Mouse (Mus musculus): ENCODE data around the gene Map3k21. TPM values are rescaled to one million over a fixed set of nuclear protein-coding genes. Genes with fewer than 3 reads are reported as not detected.

Map3k21 gene
- polyA plus RNA-seq, 1 experiment from 2014 or later = 0.94 TPM

- H3K4me3 ChIP-seq (ENCODE audit: low read length) = no peak overlapping the region
- 10% methylated on average over 11 of the region's 11 CpGs for WGBS
- H3K36me3 ChIP-seq (ENCODE audit: control insufficient read depth, insufficient read depth, low read length) = no peaks in the 10 kb centered on the region
- ATAC-seq = no peak; the same call in 1 of the 2 replicates
- H3K4me2 ChIP-seq (ENCODE audit: low read length) = peak overlapping the region; percentile 45; the same call in 1 of the 2 replicates
- H3K27me3 ChIP-seq (replicated peaks; ENCODE audit: control insufficient read depth, insufficient read depth, low read length) = 0 out of 2 replicates have a peak, but pooled peaks cover 2% of the 10 kb centered on the region
- H3K27ac ChIP-seq (ENCODE audit: low read depth, low read length) = no peak overlapping the region
- H3K9me3 ChIP-seq (ENCODE audit: control insufficient read depth, low read length) = no peaks in the 10 kb centered on the region
- no peaks in the 10 kb centered on the region; the same call in 1 of the 2 replicates for H3K4me1 ChIP-seq (ENCODE audit: control insufficient read depth, insufficient read depth, low read depth, low read length)
- H3K9ac ChIP-seq (ENCODE audit: low read depth, low read length) = peak overlapping the region; percentile 31; the same call in 1 of the 2 replicates
Measured at GRCm38 (mm10) chr8:125955671-125956070, 45.4 kb downstream of the Map3k21 start.

- no peak for ATAC-seq
- H3K36me3 ChIP-seq (ENCODE audit: control insufficient read depth, insufficient read depth, low read length) = no peaks in the 10 kb centered on the region
- no peak overlapping the region for H3K9ac ChIP-seq (ENCODE audit: low read depth, low read length)
- H3K27me3 ChIP-seq (replicated peaks; ENCODE audit: control insufficient read depth, insufficient read depth, low read length) = no peaks in the 10 kb centered on the region
- H3K9me3 ChIP-seq (ENCODE audit: control insufficient read depth, low read length) = peaks cover 3% of the 10 kb centered on the region
- H3K27ac ChIP-seq (ENCODE audit: low read depth, low read length) = no peak overlapping the region
- 73% methylated on average over 9 of the region's 9 CpGs for WGBS
- no peaks in the 10 kb centered on the region; the same call in 1 of the 2 replicates for H3K4me1 ChIP-seq (ENCODE audit: control insufficient read depth, insufficient read depth, low read depth, low read length)
- H3K4me2 ChIP-seq (ENCODE audit: low read length) = no peak overlapping the region
- no peak overlapping the region for H3K4me3 ChIP-seq (ENCODE audit: low read length)
Measured at GRCm38 (mm10) chr8:125956796-125957195, 46.5 kb downstream of the Map3k21 start.

GRCm38 (mm10) chr8:125957226-125957993, 47.2 kb downstream of the Map3k21 start:
- Histone ChIP-seq H3K9ac (ENCODE audit: low read depth, low read length) (no peak overlapping the region), H3K4me1 (ENCODE audit: control insufficient read depth, insufficient read depth, low read depth, low read length) (no peaks in the 10 kb centered on the region; the same call in 1 of the 2 replicates), H3K27me3 (replicated peaks; ENCODE audit: control insufficient read depth, insufficient read depth, low read length) (no peaks in the 10 kb centered on the region), H3K36me3 (ENCODE audit: control insufficient read depth, insufficient read depth, low read length) (no peaks in the 10 kb centered on the region), H3K27ac (ENCODE audit: low read depth, low read length) (no peak overlapping the region), H3K4me2 (ENCODE audit: low read length) (no peak overlapping the region), H3K4me3 (ENCODE audit: low read length) (no peak overlapping the region), H3K9me3 (ENCODE audit: control insufficient read depth, low read length) (peaks cover 3% of the 10 kb centered on the region)
- no peak for ATAC-seq
- 59% methylated on average over 13 of the region's 13 CpGs for WGBS

GRCm38 (mm10) chr8:125957994-125958368, 47.7 kb downstream of the Map3k21 start:
- no peak overlapping the region for H3K27ac ChIP-seq (ENCODE audit: low read depth, low read length)
- H3K27me3 ChIP-seq (replicated peaks; ENCODE audit: control insufficient read depth, insufficient read depth, low read length) = no peaks in the 10 kb centered on the region
- H3K4me1 ChIP-seq (ENCODE audit: control insufficient read depth, insufficient read depth, low read depth, low read length) = no peaks in the 10 kb centered on the region; the same call in 1 of the 2 replicates
- H3K9me3 ChIP-seq (ENCODE audit: control insufficient read depth, low read length) = peaks cover 3% of the 10 kb centered on the region
- no peak for ATAC-seq
- no peak overlapping the region for H3K9ac ChIP-seq (ENCODE audit: low read depth, low read length)
- H3K36me3 ChIP-seq (ENCODE audit: control insufficient read depth, insufficient read depth, low read length) = no peaks in the 10 kb centered on the region
- no peak overlapping the region for H3K4me2 ChIP-seq (ENCODE audit: low read length)
- WGBS = 85% methylated on average over 1 of the region's 1 CpGs
- H3K4me3 ChIP-seq (ENCODE audit: low read length) = no peak overlapping the region

- peak; percentile 29; the same call in 1 of the 2 replicates for ATAC-seq
- no peak overlapping the region; the same call in 1 of the 2 replicates for H3K27ac ChIP-seq (ENCODE audit: low read depth, low read length)
- peaks cover 3% of the 10 kb centered on the region for H3K9me3 ChIP-seq (ENCODE audit: control insufficient read depth, low read length)
- peaks cover 9% of the 10 kb centered on the region for H3K4me1 ChIP-seq (ENCODE audit: control insufficient read depth, insufficient read depth, low read depth, low read length)
- no peak overlapping the region for H3K9ac ChIP-seq (ENCODE audit: low read depth, low read length)
- H3K36me3 ChIP-seq (ENCODE audit: control insufficient read depth, insufficient read depth, low read length) = no peaks in the 10 kb centered on the region
- H3K27me3 ChIP-seq (replicated peaks; ENCODE audit: control insufficient read depth, insufficient read depth, low read length) = no peaks in the 10 kb centered on the region
- H3K4me2 ChIP-seq (ENCODE audit: low read length) = no peak overlapping the region
- 54% methylated on average over 4 of the region's 4 CpGs for WGBS
- no peak overlapping the region for H3K4me3 ChIP-seq (ENCODE audit: low read length)
Measured at GRCm38 (mm10) chr8:125959363-125959771, 49.1 kb downstream of the Map3k21 start.

- Histone ChIP-seq H3K4me2 (ENCODE audit: low read length) (no peak overlapping the region), H3K4me3 (ENCODE audit: low read length) (no peak overlapping the region), H3K9me3 (ENCODE audit: control insufficient read depth, low read length) (peaks cover 3% of the 10 kb centered on the region), H3K9ac (ENCODE audit: low read depth, low read length) (no peak overlapping the region), H3K27me3 (replicated peaks; ENCODE audit: control insufficient read depth, insufficient read depth, low read length) (no peaks in the 10 kb centered on the region), H3K36me3 (ENCODE audit: control insufficient read depth, insufficient read depth, low read length) (no peaks in the 10 kb centered on the region), H3K27ac (ENCODE audit: low read depth, low read length) (no peak overlapping the region), H3K4me1 (ENCODE audit: control insufficient read depth, insufficient read depth, low read depth, low read length) (peaks cover 9% of the 10 kb centered on the region)
- no peak for ATAC-seq
- 84% methylated on average over 8 of the region's 8 CpGs for WGBS
Measured at GRCm38 (mm10) chr8:125960037-125960436, 49.8 kb downstream of the Map3k21 start.

- peaks cover 3% of the 10 kb centered on the region for H3K9me3 ChIP-seq (ENCODE audit: control insufficient read depth, low read length)
- H3K4me1 ChIP-seq (ENCODE audit: control insufficient read depth, insufficient read depth, low read depth, low read length) = peaks cover 9% of the 10 kb centered on the region
- no peak overlapping the region for H3K4me2 ChIP-seq (ENCODE audit: low read length)
- H3K27me3 ChIP-seq (replicated peaks; ENCODE audit: control insufficient read depth, insufficient read depth, low read length) = no peaks in the 10 kb centered on the region
- H3K27ac ChIP-seq (ENCODE audit: low read depth, low read length) = no peak overlapping the region
- no peak overlapping the region for H3K4me3 ChIP-seq (ENCODE audit: low read length)
- no peak overlapping the region for H3K9ac ChIP-seq (ENCODE audit: low read depth, low read length)
- WGBS = 63% methylated on average over 6 of the region's 6 CpGs
- ATAC-seq = no peak
- no peaks in the 10 kb centered on the region for H3K36me3 ChIP-seq (ENCODE audit: control insufficient read depth, insufficient read depth, low read length)
Measured at GRCm38 (mm10) chr8:125961790-125962189, 51.5 kb downstream of the Map3k21 start.

GRCm38 (mm10) chr8:125963807-125964211, 53.6 kb downstream of the Map3k21 start:
- Histone ChIP-seq H3K36me3 (ENCODE audit: control insufficient read depth, insufficient read depth, low read length) (no peaks in the 10 kb centered on the region), H3K4me3 (ENCODE audit: low read length) (0 out of 2 replicates have a peak overlapping the region, but pooled peaks have one; percentile 0), H3K9me3 (ENCODE audit: control insufficient read depth, low read length) (peaks cover 3% of the 10 kb centered on the region), H3K27ac (ENCODE audit: low read depth, low read length) (no peak overlapping the region), H3K4me1 (ENCODE audit: control insufficient read depth, insufficient read depth, low read depth, low read length) (peaks cover 9% of the 10 kb centered on the region), H3K9ac (ENCODE audit: low read depth, low read length) (no peak overlapping the region), H3K27me3 (replicated peaks; ENCODE audit: control insufficient read depth, insufficient read depth, low read length) (no peaks in the 10 kb centered on the region), H3K4me2 (ENCODE audit: low read length) (peak overlapping the region; percentile 45)
- ATAC-seq = peak; percentile 40; the same call in 1 of the 2 replicates
- 9% methylated on average over 11 of the region's 11 CpGs for WGBS

- Histone ChIP-seq H3K4me3 (ENCODE audit: low read length) (no peak overlapping the region), H3K9me3 (ENCODE audit: control insufficient read depth, low read length) (no peaks in the 10 kb centered on the region), H3K27ac (ENCODE audit: low read depth, low read length) (no peak overlapping the region), H3K4me2 (ENCODE audit: low read length) (no peak overlapping the region), H3K36me3 (ENCODE audit: control insufficient read depth, insufficient read depth, low read length) (no peaks in the 10 kb centered on the region), H3K4me1 (ENCODE audit: control insufficient read depth, insufficient read depth, low read depth, low read length) (no peaks in the 10 kb centered on the region), H3K9ac (ENCODE audit: low read depth, low read length) (no peak overlapping the region), H3K27me3 (replicated peaks; ENCODE audit: control insufficient read depth, insufficient read depth, low read length) (no peaks in the 10 kb centered on the region; the same call in 1 of the 2 replicates)
- no peak for ATAC-seq
- 50% methylated on average over 3 of the region's 3 CpGs for whole genome bisulfite sequencing
Measured at GRCm38 (mm10) chr8:125971336-125971735, 61.1 kb downstream of the Map3k21 start.

Measured in hindbrain, embryonic 16.5 days (tissue).